Mouse (Mus musculus): Measurements from ENCODE around the gene Bola3. TPM values are rescaled to one million over a fixed set of nuclear protein-coding genes. Genes with fewer than 3 reads are reported as not detected.
"Not testable (repeated sequence)": the region's sequence is repeated elsewhere in the genome, so short reads cannot be mapped to it uniquely, and the experiment has no call there.

The Bola3 gene
- polyA plus RNA-seq, 1 experiment from 2014 or later, result 68.7 TPM

GRCm38 (mm10) chr6:83322794-83323193, 26.2 kb upstream of the Bola3 start:
- H3K9me3 ChIP-seq, result no peaks in the 10 kb centered on the region
- peaks cover 19% of the 10 kb centered on the region for H3K4me1 ChIP-seq (replicated peaks)
- H3K27me3 ChIP-seq, result no peaks in the 10 kb centered on the region; the same call in 1 of the 2 replicates
- no peak for ATAC-seq (ENCODE audit: low FRiP score)
- no peak overlapping the region for H3K9ac ChIP-seq
- 63% methylated on average over 2 of the region's 2 CpGs for WGBS
- H3K36me3 ChIP-seq, result no peaks in the 10 kb centered on the region
- no peak overlapping the region for H3K4me2 ChIP-seq
- H3K27ac ChIP-seq, result no peak overlapping the region
- H3K4me3 ChIP-seq, result no peak overlapping the region

- no peak for ATAC-seq (ENCODE audit: low FRiP score)
- Histone ChIP-seq H3K27me3 (no peaks in the 10 kb centered on the region; the same call in 1 of the 2 replicates), H3K4me3 (no peak overlapping the region), H3K9me3 (no peaks in the 10 kb centered on the region), H3K9ac (no peak overlapping the region), H3K4me2 (no peak overlapping the region), H3K4me1 (replicated peaks) (peaks cover 26% of the 10 kb centered on the region), H3K36me3 (0 out of 2 replicates have a peak, but pooled peaks cover under 1% of the 10 kb centered on the region), H3K27ac (no peak overlapping the region)
- 77% methylated on average over 8 of the region's 8 CpGs for WGBS
These were observed 25.1 kb upstream of the Bola3 start for GRCm38 (mm10) chr6:83323652-83324419.

GRCm38 (mm10) chr6:83325525-83326393, 23.2 kb upstream of the Bola3 start, which contains the start of the genes Mthfd2 and Mob1a:
Gene Mthfd2 (minus strand): TSS chr6:83325908.
Gene Mob1a (plus strand): TSS chr6:83326016.
- H3K4me1 ChIP-seq (replicated peaks), result peaks cover 28% of the 10 kb centered on the region
- no peaks in the 10 kb centered on the region; the same call in 1 of the 2 replicates for H3K27me3 ChIP-seq
- H3K27ac ChIP-seq, result peak within 1 kb of the TSS; percentile 93
- H3K4me3 ChIP-seq, result peak within 1 kb of the TSS; percentile 91
- 2% methylated on average over 46 of the region's 65 CpGs for WGBS
- no peaks in the 10 kb centered on the region for H3K9me3 ChIP-seq
- peak within 1 kb of the TSS; percentile 95 for H3K9ac ChIP-seq
- H3K36me3 ChIP-seq, result peaks cover 18% of the 10 kb centered on the region
- peak within 1 kb of the TSS; percentile 71 for H3K4me2 ChIP-seq
- peak; percentile 99 for ATAC-seq (ENCODE audit: low FRiP score)

GRCm38 (mm10) chr6:83326394-83326736, 22.6 kb upstream of the Bola3 start:
- Histone ChIP-seq H3K4me1 (replicated peaks) (peaks cover 28% of the 10 kb centered on the region), H3K4me3 (peak overlapping the region; percentile 91), H3K36me3 (peaks cover 24% of the 10 kb centered on the region), H3K4me2 (peak overlapping the region; percentile 71), H3K9ac (peak overlapping the region; percentile 95), H3K27me3 (no peaks in the 10 kb centered on the region; the same call in 1 of the 2 replicates), H3K27ac (peak overlapping the region; percentile 93), H3K9me3 (no peaks in the 10 kb centered on the region)
- 9% methylated on average over 6 of the region's 6 CpGs for WGBS
- ATAC-seq (ENCODE audit: low FRiP score), result no peak

GRCm38 (mm10) chr6:83326761-83327160, 22.2 kb upstream of the Bola3 start:
- Histone ChIP-seq H3K27ac (no peak overlapping the region), H3K4me1 (replicated peaks) (peaks cover 28% of the 10 kb centered on the region), H3K36me3 (peaks cover 28% of the 10 kb centered on the region), H3K9ac (peak overlapping the region; percentile 95), H3K4me2 (peak overlapping the region; percentile 71), H3K4me3 (peak overlapping the region; percentile 91), H3K27me3 (no peaks in the 10 kb centered on the region), H3K9me3 (no peaks in the 10 kb centered on the region)
- 78% methylated on average over 6 of the region's 6 CpGs for WGBS
- no peak for ATAC-seq (ENCODE audit: low FRiP score)

GRCm38 (mm10) chr6:83327591-83328190, 21.3 kb upstream of the Bola3 start:
- H3K27ac ChIP-seq, result no peak overlapping the region
- H3K4me2 ChIP-seq, result no peak overlapping the region; the same call in 1 of the 2 replicates
- peaks cover 37% of the 10 kb centered on the region for H3K36me3 ChIP-seq
- ATAC-seq (ENCODE audit: low FRiP score), result no peak
- H3K4me3 ChIP-seq, result no peak overlapping the region
- peaks cover 28% of the 10 kb centered on the region for H3K4me1 ChIP-seq (replicated peaks)
- no peak overlapping the region for H3K9ac ChIP-seq
- WGBS, result 86% methylated on average over 3 of the region's 3 CpGs
- no peaks in the 10 kb centered on the region for H3K27me3 ChIP-seq
- no peaks in the 10 kb centered on the region for H3K9me3 ChIP-seq

GRCm38 (mm10) chr6:83341387-83341786, 7.6 kb upstream of the Bola3 start:
- Histone ChIP-seq H3K4me2 (no peak overlapping the region), H3K27me3 (no peaks in the 10 kb centered on the region), H3K9ac (no peak overlapping the region), H3K36me3 (peaks cover 61% of the 10 kb centered on the region), H3K9me3 (no peaks in the 10 kb centered on the region), H3K27ac (no peak overlapping the region), H3K4me3 (no peak overlapping the region), H3K4me1 (replicated peaks) (no peaks in the 10 kb centered on the region)
- no peak for ATAC-seq (ENCODE audit: low FRiP score)
- 87% methylated on average over 3 of the region's 3 CpGs for WGBS

- Histone ChIP-seq H3K4me3 (no peak overlapping the region), H3K36me3 (peaks cover 58% of the 10 kb centered on the region), H3K27ac (no peak overlapping the region), H3K9ac (0 out of 2 replicates have a peak overlapping the region, but pooled peaks have one; percentile 39), H3K4me2 (no peak overlapping the region), H3K4me1 (replicated peaks) (no peaks in the 10 kb centered on the region), H3K9me3 (no peaks in the 10 kb centered on the region), H3K27me3 (no peaks in the 10 kb centered on the region)
- 94% methylated on average over 2 of the region's 2 CpGs for WGBS
- no peak for ATAC-seq (ENCODE audit: low FRiP score)
These were observed 6.0 kb upstream of the Bola3 start for GRCm38 (mm10) chr6:83342957-83343356.

- H3K4me3 ChIP-seq; H3K27ac ChIP-seq; H3K9me3 ChIP-seq; H3K4me2 ChIP-seq; ATAC-seq (ENCODE audit: low FRiP score); H3K9ac ChIP-seq; H3K27me3 ChIP-seq: not testable (repeated sequence)
- peaks cover 38% of the 10 kb centered on the region for H3K36me3 ChIP-seq
- WGBS, result 93% methylated on average over 8 of the region's 8 CpGs
- H3K4me1 ChIP-seq (replicated peaks), result peaks cover 11% of the 10 kb centered on the region
These were observed 3.7 kb upstream of the Bola3 start for GRCm38 (mm10) chr6:83345285-83345684.

- Histone ChIP-seq H3K9me3 (no peaks in the 10 kb centered on the region), H3K4me2 (no peak overlapping the region), H3K27ac (no peak overlapping the region), H3K9ac (no peak overlapping the region), H3K4me3 (no peak overlapping the region), H3K27me3 (no peaks in the 10 kb centered on the region), H3K4me1 (replicated peaks) (peaks cover 24% of the 10 kb centered on the region), H3K36me3 (peaks cover 17% of the 10 kb centered on the region)
- ATAC-seq (ENCODE audit: low FRiP score), result no peak
- 94% methylated on average over 3 of the region's 3 CpGs for WGBS
These were observed 1.0 kb upstream of the Bola3 start for GRCm38 (mm10) chr6:83347916-83348315.

- H3K4me2 ChIP-seq, result peak overlapping the region; percentile 92
- ATAC-seq (ENCODE audit: low FRiP score), result peak; percentile 96
- no peaks in the 10 kb centered on the region for H3K27me3 ChIP-seq
- 1% methylated on average over 47 of the region's 53 CpGs for WGBS
- peak overlapping the region; percentile 84 for H3K4me3 ChIP-seq
- peaks cover 24% of the 10 kb centered on the region for H3K4me1 ChIP-seq (replicated peaks)
- H3K27ac ChIP-seq, result peak overlapping the region; percentile 74
- no peaks in the 10 kb centered on the region for H3K9me3 ChIP-seq
- H3K9ac ChIP-seq, result peak overlapping the region; percentile 96
- peaks cover 25% of the 10 kb centered on the region for H3K36me3 ChIP-seq
These were observed 469 bp downstream of the Bola3 start for GRCm38 (mm10) chr6:83349274-83349958.

All from hindbrain, embryonic 13.5 days (tissue).